Mouse (Mus musculus) MEL (cell line): ENCODE results near the gene Lyrm7. TPM values are rescaled to one million over a fixed set of nuclear protein-coding genes. Genes with fewer than 3 reads are reported as not detected.
A peak's percentile ranks its signal among the peaks of the same experiment; 100 is the strongest.

Source experiments
- DNase-seq: peaks from one replicate; pipeline ENCODE4 v3.0.0; 2011; ENCODE audit warnings: low read depth, low spot score
- H3K27ac ChIP-seq: 2 replicates; pipeline ENCODE4 v1.5.1; 2012; ENCODE audit warnings: low read depth, mild to moderate bottlenecking, control low read depth, low read length, moderate library complexity; ENCODE audit not compliant: control insufficient read depth
- H3K27me3 ChIP-seq, 2 experiments: fragments of 150-350 bp in 1 of 2; sonication (generic) in 1 of 2; 2 replicates each; pipeline ENCODE4 v1.6.1; 2012; ENCODE audit warnings: low read length in 2 of 2, mild to moderate bottlenecking in 2 of 2, improper control_type of control experiment in 1 of 2, moderate library complexity in 1 of 2; ENCODE audit not compliant: insufficient read depth in 2 of 2, control insufficient read depth in 1 of 2
- H3K36me3 ChIP-seq, 2 experiments: 2 replicates each; pipeline ENCODE4 v1.6.1; 2012 to 2014; ENCODE audit warnings: low read length in 2 of 2, improper control_type of control experiment in 1 of 2, inconsistent platforms in 1 of 2, mild to moderate bottlenecking in 1 of 2; ENCODE audit not compliant: insufficient read depth in 2 of 2, control insufficient read depth in 1 of 2
- H3K4me1 ChIP-seq, 2 experiments: fragments of 150-350 bp in 1 of 2; sonication (generic) in 1 of 2; 2 replicates each; pipeline ENCODE4 v1.6.1; 2012; ENCODE audit warnings: low read length in 2 of 2, improper control_type of control experiment in 1 of 2, mild to moderate bottlenecking in 1 of 2; ENCODE audit not compliant: insufficient read depth in 2 of 2, control insufficient read depth in 1 of 2
- H3K4me3 ChIP-seq, 2 experiments: fragments of 150-350 bp in 1 of 2; sonication (generic) in 1 of 2; 2 replicates each; pipeline ENCODE4 v1.5.1; 2012; ENCODE audit warnings: low read depth in 2 of 2, low read length in 2 of 2, mild to moderate bottlenecking in 2 of 2, moderate library complexity in 2 of 2, control low read depth in 1 of 2, improper control_type of control experiment in 1 of 2; ENCODE audit not compliant: control insufficient read depth in 1 of 2, insufficient read depth in 1 of 2
- H3K79me2 ChIP-seq: 2 replicates; pipeline ENCODE4 v1.6.1; 2012; ENCODE audit warnings: mild to moderate bottlenecking, low read length, moderate library complexity; ENCODE audit not compliant: control insufficient read depth, poor library complexity, insufficient read depth
- H3K9ac ChIP-seq: 2 replicates; pipeline ENCODE4 v1.6.1; 2012; ENCODE audit warnings: low read depth, mild to moderate bottlenecking, control low read depth, low read length, moderate library complexity; ENCODE audit not compliant: control insufficient read depth, poor library complexity, severe bottlenecking
- H3K9me3 ChIP-seq: fragments of 150-350 bp; sonication (generic); replicated peaks from 2 replicates; pipeline ENCODE4 v1.6.1; 2012; ENCODE audit warnings: mild to moderate bottlenecking, low read length, improper control_type of control experiment, moderate library complexity; ENCODE audit not compliant: insufficient read depth
- CHD1 ChIP-seq: IDR thresholded peaks from 2 replicates; pipeline ENCODE4 v1.6.1; 2012; ENCODE audit warnings: low read depth, mild to moderate bottlenecking, inconsistent platforms, low read length, improper control_type of control experiment
- CTCF ChIP-seq, 3 experiments: IDR thresholded peaks in 2 of 3; conservative IDR thresholded peaks in 1 of 3; 2 replicates each; pipeline ENCODE4 v1.5.1; 2011 to 2012; ENCODE audit warnings: low read length in 3 of 3, low read depth in 2 of 3, mild to moderate bottlenecking in 2 of 3, improper control_type of control experiment in 1 of 3, inconsistent platforms in 1 of 3, mixed read lengths in 1 of 3, moderate library complexity in 1 of 3; ENCODE audit not compliant: control insufficient read depth in 1 of 3, insufficient read depth in 1 of 3, poor library complexity in 1 of 3, severe bottlenecking in 1 of 3
- E2F4 ChIP-seq: IDR thresholded peaks from 2 replicates; pipeline ENCODE4 v1.6.1; 2011; ENCODE audit warnings: low read depth, low read length, improper control_type of control experiment, borderline replicate concordance
- ELF1 ChIP-seq: IDR thresholded peaks from 2 replicates; pipeline ENCODE4 v1.6.1; 2014; ENCODE audit warnings: low read depth, mild to moderate bottlenecking, inconsistent platforms, low read length, improper control_type of control experiment, moderate library complexity
- ETS1 ChIP-seq: IDR thresholded peaks from 2 replicates; pipeline ENCODE4 v1.6.1; 2012; ENCODE audit warnings: low read depth, mild to moderate bottlenecking, inconsistent platforms, low read length, improper control_type of control experiment, moderate library complexity
- GABPA ChIP-seq: IDR thresholded peaks from 2 replicates; pipeline ENCODE4 v1.6.1; 2012; ENCODE audit warnings: low read depth, mild to moderate bottlenecking, inconsistent platforms, low read length, improper control_type of control experiment, moderate library complexity
- GATA1 ChIP-seq: IDR thresholded peaks from 2 replicates; pipeline ENCODE4 v1.6.1; 2011; ENCODE audit warnings: low read depth, low read length, improper control_type of control experiment
- JUND ChIP-seq: IDR thresholded peaks from 2 replicates; pipeline ENCODE4 v1.6.1; 2011; ENCODE audit warnings: low read depth, mild to moderate bottlenecking, improper control_type of control experiment, low read length
- MAZ ChIP-seq: IDR thresholded peaks from 2 replicates; pipeline ENCODE4 v1.6.1; 2012; ENCODE audit warnings: low read depth, mild to moderate bottlenecking, inconsistent platforms, low read length, improper control_type of control experiment
- MEF2A ChIP-seq: IDR thresholded peaks from 2 replicates; pipeline ENCODE4 v1.6.1; 2014; ENCODE audit warnings: low read depth, mild to moderate bottlenecking, inconsistent platforms, low read length, improper control_type of control experiment; ENCODE audit not compliant: poor library complexity, insufficient replicate concordance, severe bottlenecking; ENCODE audit errors: extremely low read depth
- NELFE ChIP-seq: IDR thresholded peaks from 2 replicates; pipeline ENCODE4 v1.6.1; 2011; ENCODE audit warnings: low read depth, low read length, improper control_type of control experiment
- NRF1 ChIP-seq: IDR thresholded peaks from 2 replicates; pipeline ENCODE4 v1.6.1; 2014; ENCODE audit warnings: low read depth, mild to moderate bottlenecking, inconsistent platforms, low read length, improper control_type of control experiment, moderate library complexity; ENCODE audit not compliant: poor library complexity, insufficient read depth, severe bottlenecking
- POLR2A ChIP-seq, 2 experiments: IDR thresholded peaks; 2 replicates each; pipeline ENCODE4 v1.6.1; 2011 to 2012; ENCODE audit warnings: low read length in 2 of 2, mild to moderate bottlenecking in 2 of 2, control low read depth in 1 of 2, improper control_type of control experiment in 1 of 2, low read depth in 1 of 2, moderate library complexity in 1 of 2; ENCODE audit not compliant: control insufficient read depth in 1 of 2, insufficient read depth in 1 of 2, poor library complexity in 1 of 2
- POLR2AphosphoS2 ChIP-seq: IDR thresholded peaks from 2 replicates; pipeline ENCODE4 v1.6.1; 2011; ENCODE audit warnings: low read length, improper control_type of control experiment
- TAL1 ChIP-seq: IDR thresholded peaks from 2 replicates; pipeline ENCODE4 v1.6.1; 2012; ENCODE audit warnings: mild to moderate bottlenecking, inconsistent platforms, low read length, moderate library complexity, mixed read lengths
- TCF12 ChIP-seq: IDR thresholded peaks from 2 replicates; pipeline ENCODE4 v1.6.1; 2014; ENCODE audit warnings: low read depth, mild to moderate bottlenecking, inconsistent platforms, low read length, improper control_type of control experiment, moderate library complexity
- UBTF ChIP-seq: IDR thresholded peaks from 2 replicates; pipeline ENCODE4 v1.6.1; 2012; ENCODE audit warnings: low read depth, mild to moderate bottlenecking, inconsistent platforms, low read length, improper control_type of control experiment, moderate library complexity, borderline replicate concordance; ENCODE audit not compliant: insufficient read depth
- ZC3H11A ChIP-seq: IDR thresholded peaks from 2 replicates; pipeline ENCODE4 v1.6.1; 2012; ENCODE audit warnings: low read depth, mild to moderate bottlenecking, inconsistent platforms, low read length, improper control_type of control experiment
- ZKSCAN1 ChIP-seq: IDR thresholded peaks from 2 replicates; pipeline ENCODE4 v1.6.1; 2012; ENCODE audit warnings: low read depth, mild to moderate bottlenecking, inconsistent platforms, low read length, improper control_type of control experiment, moderate library complexity
- polyA plus RNA-seq, 2 experiments: library from polyadenylated mRNA; stranded (reverse) in 1 of 2; unstranded in 1 of 2; fragments of >175 nt in 1 of 2; fragments of >200 nt in 1 of 2; gene quantifications; 2 replicates each; pipeline versions ENCODE4 v1.2.1 to v1.2.4; 2012; ENCODE audit warnings: low replicate concordance in 2 of 2, low read depth in 1 of 2; ENCODE audit not compliant: insufficient read length in 2 of 2, insufficient read depth in 1 of 2, missing spikeins in 1 of 2
- total RNA-seq: library from RNA; depleted of rRNA; stranded (reverse); fragments of 300-350 nt; gene quantifications from 2 replicates; pipeline ENCODE4 v1.2.3, GENCODE M21; 2012

The Lyrm7 gene
- total and polyA plus RNA-seq, 3 experiments, result 12.3 to 188 (median 20.9) TPM

DNA sequence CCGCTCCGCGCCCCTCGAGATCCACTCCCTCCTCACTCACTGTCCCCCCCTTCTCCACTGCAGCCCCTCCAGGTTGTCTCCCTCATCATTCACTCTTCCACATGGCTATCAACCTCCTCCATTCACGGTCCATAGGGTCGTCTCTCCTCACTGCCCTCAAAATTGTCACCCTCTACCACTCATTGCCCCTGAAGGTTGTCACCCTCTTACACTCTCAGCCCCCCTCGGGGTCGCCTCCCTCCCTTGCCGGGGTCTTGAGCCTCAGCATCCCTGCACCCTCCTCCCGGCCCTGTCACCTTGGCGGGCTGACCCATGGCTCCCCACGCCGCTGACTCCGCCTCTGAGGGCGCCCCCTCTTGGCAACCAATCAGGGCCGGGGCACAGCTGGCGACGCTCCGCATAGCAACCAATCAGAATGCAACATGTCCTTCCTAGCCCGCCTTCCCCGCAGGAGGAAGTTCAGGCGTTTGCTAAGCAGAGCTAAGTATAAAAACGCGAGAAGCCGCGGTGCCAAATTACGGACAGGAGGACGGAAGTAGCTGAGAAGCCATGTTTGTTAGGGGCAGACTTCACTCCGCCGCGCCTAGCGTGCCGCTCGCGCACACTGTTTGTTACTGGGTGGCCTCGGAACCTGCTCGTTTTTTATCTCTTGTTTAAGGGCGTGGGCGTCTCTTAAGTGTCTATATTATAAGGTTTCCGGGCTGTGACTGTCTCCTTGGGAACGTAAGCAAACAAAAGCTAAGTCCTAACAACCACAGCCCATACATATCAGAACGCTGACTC is at the start of gene Lyrm7 (continued):
- TF ChIP-seq POLR2A (IDR thresholded peaks at IDR 0.05; ENCODE audit: control insufficient read depth in 1 of 2, insufficient read depth in 1 of 2, low read depth in 1 of 2, low read length in 2 of 2, poor library complexity in 1 of 2) (peak; percentile 94 to 98), TAL1 (no peak), NELFE (peak; percentile 97), JUND (no peak), GATA1 (peak; percentile 75)

DNA sequence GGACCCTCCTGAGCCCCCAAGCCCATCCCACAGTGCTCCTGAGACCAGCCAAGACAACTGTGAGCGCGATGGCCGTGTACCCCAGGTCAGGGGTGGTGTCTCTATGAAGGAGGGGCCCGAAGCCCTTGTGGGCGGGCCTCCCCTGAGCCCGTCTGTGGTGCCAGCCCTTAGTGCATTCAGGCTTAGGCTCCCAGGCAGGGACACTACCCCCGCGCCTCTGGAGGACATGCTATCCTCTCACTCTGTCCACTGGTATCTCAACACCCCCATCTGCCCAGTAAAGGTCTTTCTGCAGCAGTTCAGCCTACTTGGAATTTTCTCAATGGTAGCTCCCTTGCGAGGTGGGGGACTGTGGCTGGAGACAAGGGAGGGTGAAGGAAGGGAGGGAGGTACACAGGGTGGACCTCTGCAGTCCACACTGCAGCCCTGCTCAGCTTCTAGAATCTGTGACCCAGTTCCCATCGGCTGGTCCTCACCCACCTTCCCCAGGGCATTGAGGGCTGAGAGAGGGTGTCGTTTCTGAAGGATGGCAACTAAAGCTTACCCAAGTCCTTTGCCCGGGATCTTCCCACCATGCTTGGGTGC is 49.5 kb upstream of the Lyrm7 start:
- Histone ChIP-seq H3K4me1 (no peaks in the 10 kb centered on the region), H3K36me3 (no peaks in the 10 kb centered on the region; a peak in 1 of 4 replicates), H3K4me3 (no peak overlapping the region), H3K9ac (no peak overlapping the region), H3K27me3 (no peaks in the 10 kb centered on the region), H3K9me3 (no peaks in the 10 kb centered on the region), H3K79me2 (no peaks in the 10 kb centered on the region), H3K27ac (no peak overlapping the region)
- TF ChIP-seq MEF2A, result no peak
- no peak for TF ChIP-seq POLR2AphosphoS2
- no peak for TF ChIP-seq ZC3H11A
- TF ChIP-seq NELFE, result no peak
- no peak for TF ChIP-seq JUND
- DNase-seq, result no peak

DNA sequence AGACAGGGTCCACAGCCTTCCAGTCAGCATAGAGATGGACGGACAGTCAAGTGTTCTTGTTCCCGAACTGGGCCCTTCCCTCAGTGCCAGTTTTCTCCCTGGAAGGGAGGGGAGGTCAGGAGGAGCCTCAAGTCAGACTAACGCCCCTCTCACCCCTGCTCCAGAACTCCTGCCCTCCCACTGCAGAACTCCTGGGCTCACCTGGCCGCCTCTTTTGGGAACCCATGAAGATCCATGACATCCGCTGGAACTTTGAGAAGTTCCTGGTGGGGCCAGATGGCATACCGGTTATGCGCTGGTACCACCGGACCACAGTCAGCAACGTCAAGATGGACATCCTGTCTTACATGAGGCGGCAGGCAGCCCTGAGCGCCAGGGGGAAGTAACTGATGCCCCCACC is 48.6 kb upstream of the Lyrm7 start:
- peaks cover 0 to 2% of the 10 kb centered on the region in 2 experiments; a peak in 2 of 4 replicates for H3K36me3 ChIP-seq
- H3K27me3 ChIP-seq, result no peaks in the 10 kb centered on the region

More for the DNA sequence above, 48.6 kb upstream of the Lyrm7 start:
- Histone ChIP-seq H3K4me1 (peaks cover 0 to 2% of the 10 kb centered on the region in 2 experiments; a peak in 2 of 4 replicates), H3K27ac (no peak overlapping the region), H3K4me3 (no peak overlapping the region), H3K9ac (no peak overlapping the region), H3K79me2 (no peaks in the 10 kb centered on the region), H3K9me3 (no peaks in the 10 kb centered on the region)
- DNase-seq, result no peak
- no peak for TF ChIP-seq TCF12
- no peak for TF ChIP-seq POLR2A (IDR thresholded peaks at IDR 0.05; ENCODE audit: control insufficient read depth in 1 of 2, insufficient read depth in 1 of 2, low read depth in 1 of 2, low read length in 2 of 2, poor library complexity in 1 of 2)
- TF ChIP-seq NRF1, result no peak
- TF ChIP-seq ETS1, result no peak
- TF ChIP-seq MAZ, result no peak
- no peak for TF ChIP-seq NELFE
- TF ChIP-seq CTCF (IDR thresholded peaks at IDR 0.05 in 2 of 3, conservative IDR thresholded peaks at IDR 0.05 in 1 of 3; ENCODE audit: control insufficient read depth in 1 of 3, insufficient read depth in 1 of 3, low read depth in 2 of 3, low read length in 3 of 3, poor library complexity in 1 of 3, severe bottlenecking in 1 of 3), result no peak
- no peak for TF ChIP-seq CHD1
- TF ChIP-seq ZKSCAN1, result no peak
- no peak for TF ChIP-seq UBTF
- TF ChIP-seq GABPA, result no peak
- TF ChIP-seq E2F4, result no peak
- TF ChIP-seq ELF1, result no peak
